Mouse (Mus musculus) liver, embryonic 15.5 days (tissue): Measurements from ENCODE around the gene Bckdhb. TPM values are rescaled to one million over a fixed set of nuclear protein-coding genes. Genes with fewer than 3 reads are reported as not detected.

Experiments used
- ATAC-seq: fragments of 200-750 bp; cut with Nextera tagmentation; 2 replicates; pipeline ENCODE4 v1.8.0; 2017; ENCODE audit warnings: moderate number of reproducible peaks, mild to moderate bottlenecking, moderate library complexity; ENCODE audit not compliant: insufficient read depth
- H3K27ac ChIP-seq: fragments of 300-500 bp; sonication (generic); replicated peaks from 2 replicates; pipeline ENCODE4 v1.5.1; 2015; ENCODE audit warnings: mild to moderate bottlenecking, inconsistent platforms
- H3K27me3 ChIP-seq: fragments of 300-500 bp; sonication (generic); 2 replicates; pipeline ENCODE4 v1.6.1; 2015; ENCODE audit warnings: mild to moderate bottlenecking, inconsistent platforms
- H3K36me3 ChIP-seq: fragments of 300-500 bp; sonication (generic); replicated peaks from 2 replicates; pipeline ENCODE4 v1.6.1; 2015; ENCODE audit warnings: moderate library complexity, mild to moderate bottlenecking, inconsistent platforms
- H3K4me1 ChIP-seq: fragments of 300-500 bp; sonication (generic); replicated peaks from 2 replicates; pipeline ENCODE4 v1.6.1; 2015; ENCODE audit warnings: inconsistent platforms
- H3K4me2 ChIP-seq: fragments of 300-500 bp; sonication (generic); 2 replicates; pipeline ENCODE4 v1.6.1; 2015; ENCODE audit warnings: moderate library complexity, mild to moderate bottlenecking, inconsistent platforms
- H3K4me3 ChIP-seq: fragments of 300-500 bp; sonication (generic); replicated peaks from 2 replicates; pipeline ENCODE4 v1.5.1; 2015; ENCODE audit warnings: mild to moderate bottlenecking, inconsistent platforms
- H3K9ac ChIP-seq: fragments of 300-500 bp; sonication (generic); 2 replicates; pipeline ENCODE4 v1.6.1; 2015; ENCODE audit warnings: moderate library complexity, mild to moderate bottlenecking, inconsistent platforms
- H3K9me3 ChIP-seq: fragments of 300-500 bp; sonication (generic); replicated peaks from 2 replicates; pipeline ENCODE4 v1.6.1; 2016; ENCODE audit warnings: inconsistent platforms
- WGBS: fragments of 180-500 bp; shearing (Covaris S2); methylation state at CpG from one replicate; pipeline ENCODE4 v1.1.7; 2015; ENCODE audit warnings: mixed read lengths; ENCODE audit not compliant: insufficient replicate concordance; 5-methylcytosine and 5-hydroxymethylcytosine counted together
- polyA plus RNA-seq: library from polyadenylated mRNA; unstranded; fragments of >200 nt; fragmentation: Nextera tagmentation; extraction: Ambion mirVana; gene quantifications from 2 replicates; pipeline ENCODE4 v1.2.1, GENCODE M21; 2015

The Bckdhb gene
- polyA plus RNA-seq, 1 experiment from 2014 or later, result 33.6 TPM

DNA sequence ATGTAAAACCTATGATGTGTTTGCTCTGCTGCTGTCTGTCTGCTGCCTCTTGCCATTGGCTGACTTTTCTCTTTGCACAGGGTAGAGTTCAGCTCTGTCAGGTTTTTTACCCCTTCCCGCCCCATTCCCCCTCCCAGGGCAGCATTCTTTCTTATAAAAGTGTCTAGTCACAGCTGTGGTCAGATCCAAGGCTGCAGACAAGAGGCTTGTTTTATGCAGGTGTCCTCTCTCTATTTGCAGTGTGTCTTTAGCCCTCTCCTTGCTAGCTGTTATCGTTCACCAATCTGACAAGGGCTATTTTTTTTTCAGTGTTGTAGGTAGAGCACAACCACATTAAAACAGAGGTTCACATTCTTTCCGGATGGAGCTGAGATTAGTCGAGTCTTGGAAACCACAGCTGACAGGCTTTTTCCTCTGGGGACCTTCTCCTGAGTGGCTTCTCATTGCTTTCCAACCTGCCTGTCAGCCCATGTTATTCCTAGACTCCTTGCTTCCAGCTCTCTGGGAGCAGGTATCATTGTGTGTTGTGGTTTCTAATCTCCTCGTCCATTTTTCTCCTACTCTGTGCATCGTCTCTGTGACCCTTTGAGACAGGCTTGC, 105.8 kb downstream of the Bckdhb start:
- Histone ChIP-seq H3K27me3 (no peaks in the 10 kb centered on the region), H3K27ac (no peak overlapping the region), H3K9ac (no peak overlapping the region), H3K4me1 (no peaks in the 10 kb centered on the region), H3K36me3 (no peaks in the 10 kb centered on the region), H3K4me2 (no peak overlapping the region), H3K9me3 (no peaks in the 10 kb centered on the region), H3K4me3 (no peak overlapping the region)
- ATAC-seq, result no peak
- WGBS, result 34% methylated on average over 6 of the region's 6 CpGs

- Histone ChIP-seq H3K36me3 (no peaks in the 10 kb centered on the region), H3K27ac (no peak overlapping the region), H3K9ac (no peak overlapping the region), H3K9me3 (no peaks in the 10 kb centered on the region), H3K27me3 (no peaks in the 10 kb centered on the region), H3K4me2 (no peak overlapping the region), H3K4me3 (no peak overlapping the region), H3K4me1 (no peaks in the 10 kb centered on the region)
- ATAC-seq, result no peak
- 58% methylated on average over 6 of the region's 6 CpGs for WGBS
Measured at GRCm38 (mm10) chr9:84031406-84031805, 106.5 kb downstream of the Bckdhb start.

- WGBS, result 69% methylated on average over 19 of the region's 19 CpGs
- no peak overlapping the region for H3K27ac ChIP-seq
- no peak for ATAC-seq
- no peak overlapping the region for H3K9ac ChIP-seq
- H3K36me3 ChIP-seq, result no peaks in the 10 kb centered on the region
- H3K27me3 ChIP-seq, result no peaks in the 10 kb centered on the region
- no peak overlapping the region for H3K4me2 ChIP-seq
- no peaks in the 10 kb centered on the region for H3K9me3 ChIP-seq
- no peak overlapping the region for H3K4me3 ChIP-seq
- H3K4me1 ChIP-seq, result no peaks in the 10 kb centered on the region
Measured at GRCm38 (mm10) chr9:84032669-84033341, 107.9 kb downstream of the Bckdhb start.

DNA sequence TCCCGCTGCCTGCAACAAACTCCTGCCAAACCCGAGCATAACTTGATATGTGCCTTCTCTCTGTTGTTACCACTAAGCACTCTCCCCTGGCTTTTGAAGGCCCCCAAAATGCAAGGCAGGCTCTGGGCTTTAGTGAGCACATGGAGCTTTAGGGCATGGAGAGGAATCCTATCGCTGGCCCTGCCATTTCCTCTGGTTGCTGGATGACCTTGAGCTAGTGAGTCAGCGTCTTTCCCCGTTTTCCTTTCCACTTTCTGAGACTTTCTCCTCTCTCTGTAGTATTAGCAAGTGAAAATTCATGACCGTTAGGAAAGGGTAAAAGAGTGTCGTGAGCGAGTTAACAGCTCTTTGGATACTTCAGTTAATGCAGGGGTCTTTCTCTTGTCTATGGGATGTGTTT, 111.1 kb downstream of the Bckdhb start:
- Histone ChIP-seq H3K36me3 (no peaks in the 10 kb centered on the region), H3K4me1 (no peaks in the 10 kb centered on the region), H3K27me3 (no peaks in the 10 kb centered on the region), H3K9me3 (no peaks in the 10 kb centered on the region), H3K4me2 (no peak overlapping the region), H3K27ac (no peak overlapping the region), H3K4me3 (no peak overlapping the region), H3K9ac (no peak overlapping the region)
- no peak for ATAC-seq
- WGBS, result 67% methylated on average over 8 of the region's 8 CpGs

GRCm38 (mm10) chr9:84037224-84037623, 112.3 kb downstream of the Bckdhb start:
- H3K4me3 ChIP-seq, result no peak overlapping the region
- H3K9me3 ChIP-seq, result no peaks in the 10 kb centered on the region
- 0 out of 2 replicates have a peak, but pooled peaks cover 6% of the 10 kb centered on the region for H3K4me1 ChIP-seq
- no peak overlapping the region for H3K9ac ChIP-seq
- 67% methylated on average over 1 of the region's 1 CpGs for WGBS
- no peaks in the 10 kb centered on the region for H3K36me3 ChIP-seq
- no peak overlapping the region for H3K4me2 ChIP-seq
- H3K27me3 ChIP-seq, result no peaks in the 10 kb centered on the region
- ATAC-seq, result no peak
- H3K27ac ChIP-seq, result no peak overlapping the region

DNA sequence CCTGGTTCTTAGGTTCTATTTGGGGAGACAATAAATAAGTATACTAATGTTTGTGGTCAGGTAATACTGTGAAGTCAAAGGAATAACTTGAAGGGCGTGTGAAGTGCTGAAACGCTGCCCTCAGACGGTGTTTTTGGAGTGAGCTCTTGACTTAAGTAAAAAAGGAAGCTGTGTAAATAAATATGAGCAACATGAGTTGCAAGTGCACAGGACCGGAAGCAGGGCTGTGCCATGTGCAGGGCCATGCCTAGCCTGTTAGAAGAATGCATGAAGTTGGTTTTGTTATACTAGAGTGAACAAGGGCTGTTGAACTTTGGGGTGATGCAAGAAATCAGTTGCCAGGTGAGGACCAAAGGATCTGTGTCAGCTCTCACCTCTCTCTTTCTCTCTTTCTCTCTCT, 114.0 kb downstream of the Bckdhb start:
- no peak overlapping the region for H3K9ac ChIP-seq
- H3K27ac ChIP-seq, result no peak overlapping the region
- no peaks in the 10 kb centered on the region for H3K27me3 ChIP-seq
- H3K4me1 ChIP-seq, result peaks cover 10% of the 10 kb centered on the region; the same call in 1 of the 2 replicates
- ATAC-seq, result no peak
- no peaks in the 10 kb centered on the region for H3K9me3 ChIP-seq
- H3K4me2 ChIP-seq, result no peak overlapping the region
- 63% methylated on average over 4 of the region's 4 CpGs for WGBS
- H3K36me3 ChIP-seq, result no peaks in the 10 kb centered on the region
- no peak overlapping the region for H3K4me3 ChIP-seq

DNA sequence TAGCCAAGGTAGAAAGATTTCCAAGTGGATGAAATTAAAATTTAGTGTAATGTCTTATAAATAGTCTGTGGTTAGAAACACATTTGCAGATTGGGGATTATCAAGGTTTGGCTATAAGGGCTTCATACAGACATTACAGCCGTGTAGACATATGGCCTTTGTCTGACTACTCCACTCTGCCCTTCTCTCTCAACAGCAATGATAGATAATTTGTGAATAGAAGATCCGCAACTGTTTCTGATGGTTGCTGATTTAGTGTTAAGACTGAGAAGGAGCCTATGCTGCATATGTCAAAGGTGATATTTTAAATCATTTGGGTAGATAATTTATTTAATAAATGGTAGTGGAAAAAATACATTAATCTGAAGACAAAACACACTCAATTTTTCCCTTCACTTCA, 115.4 kb downstream of the Bckdhb start:
- H3K27ac ChIP-seq, result no peak overlapping the region
- 60% methylated on average over 2 of the region's 2 CpGs for WGBS
- H3K4me1 ChIP-seq, result peaks cover 10% of the 10 kb centered on the region; the same call in 1 of the 2 replicates
- no peaks in the 10 kb centered on the region for H3K9me3 ChIP-seq
- no peaks in the 10 kb centered on the region for H3K27me3 ChIP-seq
- H3K4me2 ChIP-seq, result no peak overlapping the region
- no peak for ATAC-seq
- no peak overlapping the region for H3K9ac ChIP-seq
- H3K4me3 ChIP-seq, result no peak overlapping the region
- H3K36me3 ChIP-seq, result no peaks in the 10 kb centered on the region

DNA sequence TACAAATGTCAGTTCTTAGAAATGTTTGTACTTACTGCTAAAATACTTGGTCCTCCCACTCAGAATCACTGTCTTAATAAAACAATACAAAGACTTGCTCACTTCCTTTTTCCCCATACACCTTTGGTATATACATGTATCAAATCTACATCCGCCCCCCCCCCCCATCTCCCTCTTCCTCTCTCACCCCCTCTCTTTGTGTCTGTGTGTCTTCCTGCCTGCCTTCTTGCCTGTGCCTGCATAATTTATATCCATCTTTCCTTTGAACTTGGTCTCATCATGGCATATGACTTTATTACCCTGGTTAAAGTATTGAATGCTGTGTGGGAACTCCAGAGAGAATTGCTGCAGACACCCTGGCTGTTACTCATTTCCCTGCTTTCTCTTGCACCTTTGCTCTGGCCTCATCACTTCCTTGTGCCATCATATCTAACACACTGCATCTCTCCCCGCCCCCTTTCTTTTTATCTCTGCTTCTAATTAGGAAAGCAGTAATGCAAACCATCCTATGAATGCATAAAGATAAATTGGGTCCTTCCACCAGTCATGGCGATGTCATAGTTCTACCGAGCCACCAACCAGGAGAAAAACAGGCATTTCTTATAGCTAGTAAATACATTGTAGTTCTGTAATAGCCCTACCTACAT, 116.8 kb downstream of the Bckdhb start:
- Histone ChIP-seq H3K36me3 (no peaks in the 10 kb centered on the region), H3K27me3 (no peaks in the 10 kb centered on the region), H3K4me1 (peaks cover 10% of the 10 kb centered on the region; the same call in 1 of the 2 replicates), H3K4me3 (no peak overlapping the region), H3K9me3 (no peaks in the 10 kb centered on the region), H3K27ac (no peak overlapping the region), H3K4me2 (no peak overlapping the region), H3K9ac (no peak overlapping the region)
- ATAC-seq, result peak; percentile 12; the same call in 1 of the 2 replicates
- WGBS, result 70% methylated on average over 4 of the region's 4 CpGs

- WGBS, result 43% methylated on average over 3 of the region's 3 CpGs
- no peak overlapping the region for H3K27ac ChIP-seq
Measured at GRCm38 (mm10) chr9:84042539-84042938, 117.6 kb downstream of the Bckdhb start.

GRCm38 (mm10) chr9:84044136-84044535, 119.2 kb downstream of the Bckdhb start:
- Histone ChIP-seq H3K9me3 (no peaks in the 10 kb centered on the region), H3K4me3 (no peak overlapping the region), H3K4me2 (no peak overlapping the region), H3K9ac (no peak overlapping the region), H3K36me3 (no peaks in the 10 kb centered on the region), H3K27ac (no peak overlapping the region), H3K27me3 (no peaks in the 10 kb centered on the region), H3K4me1 (peaks cover 10% of the 10 kb centered on the region; the same call in 1 of the 2 replicates)
- ATAC-seq, result no peak
- 82% methylated on average over 6 of the region's 6 CpGs for WGBS

More at GRCm38 (mm10) chr9:84042539-84042938, 117.6 kb downstream of the Bckdhb start:
- H3K4me3 ChIP-seq, result no peak overlapping the region
- H3K27me3 ChIP-seq, result no peaks in the 10 kb centered on the region
- peaks cover 10% of the 10 kb centered on the region; the same call in 1 of the 2 replicates for H3K4me1 ChIP-seq
- H3K9ac ChIP-seq, result no peak overlapping the region
- H3K4me2 ChIP-seq, result no peak overlapping the region
- H3K9me3 ChIP-seq, result no peaks in the 10 kb centered on the region
- ATAC-seq, result peak; percentile 42
- no peaks in the 10 kb centered on the region for H3K36me3 ChIP-seq

DNA sequence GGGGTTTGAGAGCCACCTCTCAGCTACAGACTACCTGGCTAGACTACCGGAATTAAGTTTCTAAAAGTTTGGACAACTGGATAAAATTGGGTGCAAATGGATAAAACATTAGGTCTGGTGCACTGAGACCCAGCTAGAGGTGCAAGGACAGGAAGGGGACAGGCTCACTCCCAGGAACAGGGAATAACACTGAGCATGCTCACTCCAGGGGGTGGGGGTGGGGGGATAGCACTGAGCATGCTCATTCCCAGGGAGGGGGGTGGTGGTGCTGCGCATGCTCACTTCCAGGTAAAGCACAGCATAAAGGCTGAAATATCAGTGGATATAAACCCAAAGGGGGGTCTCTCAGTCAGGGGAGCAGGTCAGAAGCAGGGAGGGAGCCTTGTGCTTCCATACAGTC, 120.7 kb downstream of the Bckdhb start:
- no peak for ATAC-seq
- WGBS, result 79% methylated on average over 2 of the region's 2 CpGs

More for the DNA sequence above, 120.7 kb downstream of the Bckdhb start:
- Histone ChIP-seq H3K4me2 (no peak overlapping the region), H3K27me3 (no peaks in the 10 kb centered on the region), H3K36me3 (no peaks in the 10 kb centered on the region), H3K4me3 (no peak overlapping the region), H3K27ac (no peak overlapping the region), H3K4me1 (peaks cover 10% of the 10 kb centered on the region; the same call in 1 of the 2 replicates), H3K9ac (no peak overlapping the region), H3K9me3 (no peaks in the 10 kb centered on the region)
